Mouse (Mus musculus): ENCODE measurements around the gene BC030867. TPM values are rescaled to one million over a fixed set of nuclear protein-coding genes. Genes with fewer than 3 reads are reported as not detected.
"Not testable (repeated sequence)": the region's sequence is repeated elsewhere in the genome, so short reads cannot be mapped to it uniquely, and the experiment has no call there.

BC030867 gene
- polyA plus RNA-seq, 1 experiment from 2014 or later = 13.5 TPM

- ATAC-seq = no peak; the same call in 1 of the 2 replicates
- no peak overlapping the region for H3K4me2 ChIP-seq (replicated peaks)
Measured at GRCm38 (mm10) chr11:102266631-102267355, 18.1 kb downstream of the BC030867 start.

GRCm38 (mm10) chr11:102267480-102267879 lies 18.8 kb downstream of the BC030867 start:
- Histone ChIP-seq H3K36me3 (no peaks in the 10 kb centered on the region), H3K27ac (no peak overlapping the region), H3K9me3 (no peaks in the 10 kb centered on the region), H3K4me1 (replicated peaks) (peaks cover 3% of the 10 kb centered on the region; the same call in 1 of the 2 replicates), H3K27me3 (replicated peaks) (no peaks in the 10 kb centered on the region), H3K4me2 (replicated peaks) (no peak overlapping the region), H3K9ac (no peak overlapping the region; the same call in 1 of the 2 replicates), H3K4me3 (replicated peaks) (no peak overlapping the region)
- peak; percentile 81 for ATAC-seq
- WGBS = 6% methylated on average over 11 of the region's 11 CpGs

More at GRCm38 (mm10) chr11:102266631-102267355, 18.1 kb downstream of the BC030867 start:
- Histone ChIP-seq H3K27me3 (replicated peaks) (no peaks in the 10 kb centered on the region), H3K9ac (no peak overlapping the region), H3K4me3 (replicated peaks) (no peak overlapping the region), H3K27ac (no peak overlapping the region), H3K4me1 (replicated peaks) (peaks cover 3% of the 10 kb centered on the region; the same call in 1 of the 2 replicates), H3K9me3 (no peaks in the 10 kb centered on the region), H3K36me3 (no peaks in the 10 kb centered on the region)
- 82% methylated on average over 8 of the region's 8 CpGs for WGBS

- H3K27me3 ChIP-seq (replicated peaks) = no peaks in the 10 kb centered on the region
- no peak within 1 kb of the TSS for H3K27ac ChIP-seq
- no peaks in the 10 kb centered on the region for H3K36me3 ChIP-seq
- ATAC-seq = no peak
- WGBS = 84% methylated on average over 12 of the region's 12 CpGs
- no peak within 1 kb of the TSS for H3K4me3 ChIP-seq (replicated peaks)
- H3K9ac ChIP-seq = no peak within 1 kb of the TSS; the same call in 1 of the 2 replicates
- H3K9me3 ChIP-seq = no peaks in the 10 kb centered on the region
- H3K4me1 ChIP-seq (replicated peaks) = peaks cover 3% of the 10 kb centered on the region; the same call in 1 of the 2 replicates
- no peak within 1 kb of the TSS for H3K4me2 ChIP-seq (replicated peaks)
Measured at GRCm38 (mm10) chr11:102268520-102269244, 20.0 kb downstream of the BC030867 start, which contains the start of gene Asb16. Gene Asb16 (plus strand): TSS chr11:102268743.

- peak overlapping the region; percentile 78 for H3K4me2 ChIP-seq (replicated peaks)
Measured at GRCm38 (mm10) chr11:102276411-102276915, 27.8 kb downstream of the BC030867 start.

GRCm38 (mm10) chr11:102277754-102278153 lies 29.1 kb downstream of the BC030867 start:
- H3K27me3 ChIP-seq (replicated peaks) = no peaks in the 10 kb centered on the region
- H3K27ac ChIP-seq = no peak overlapping the region
- H3K4me3 ChIP-seq (replicated peaks) = no peak overlapping the region
- H3K9ac ChIP-seq = no peak overlapping the region
- ATAC-seq = no peak
- H3K4me1 ChIP-seq (replicated peaks) = 0 out of 2 replicates have a peak, but pooled peaks cover 2% of the 10 kb centered on the region
- WGBS = 78% methylated on average over 9 of the region's 12 CpGs
- H3K4me2 ChIP-seq (replicated peaks) = no peak overlapping the region
- H3K36me3 ChIP-seq = no peaks in the 10 kb centered on the region
- no peaks in the 10 kb centered on the region for H3K9me3 ChIP-seq

More at GRCm38 (mm10) chr11:102276411-102276915, 27.8 kb downstream of the BC030867 start:
- Histone ChIP-seq H3K9ac (peak overlapping the region; percentile 55), H3K4me1 (replicated peaks) (0 out of 2 replicates have a peak, but pooled peaks cover 2% of the 10 kb centered on the region), H3K27me3 (replicated peaks) (no peaks in the 10 kb centered on the region), H3K36me3 (no peaks in the 10 kb centered on the region), H3K9me3 (no peaks in the 10 kb centered on the region), H3K4me3 (replicated peaks) (peak overlapping the region; percentile 31), H3K27ac (no peak overlapping the region)
- ATAC-seq = peak; percentile 83
- 1% methylated on average over 33 of the region's 33 CpGs for WGBS

- no peak overlapping the region for H3K4me2 ChIP-seq (replicated peaks)
- no peak overlapping the region for H3K9ac ChIP-seq
- no peaks in the 10 kb centered on the region for H3K9me3 ChIP-seq
- WGBS = 93% methylated on average over 3 of the region's 3 CpGs
- no peak overlapping the region for H3K4me3 ChIP-seq (replicated peaks)
- no peak overlapping the region for H3K27ac ChIP-seq
- H3K27me3 ChIP-seq (replicated peaks) = no peaks in the 10 kb centered on the region
- H3K4me1 ChIP-seq (replicated peaks) = 0 out of 2 replicates have a peak, but pooled peaks cover 2% of the 10 kb centered on the region
- no peaks in the 10 kb centered on the region for H3K36me3 ChIP-seq
- no peak for ATAC-seq
Measured at GRCm38 (mm10) chr11:102279595-102279994, 30.9 kb downstream of the BC030867 start.

- H3K4me2 ChIP-seq (replicated peaks); H3K9ac ChIP-seq; H3K4me3 ChIP-seq (replicated peaks); H3K27me3 ChIP-seq (replicated peaks); ATAC-seq; H3K36me3 ChIP-seq; H3K4me1 ChIP-seq (replicated peaks); H3K9me3 ChIP-seq; H3K27ac ChIP-seq: not testable (repeated sequence)
- 69% methylated on average over 6 of the region's 6 CpGs for WGBS
Measured at GRCm38 (mm10) chr11:102280267-102280666, 31.6 kb downstream of the BC030867 start.

- no peaks in the 10 kb centered on the region for H3K27me3 ChIP-seq (replicated peaks)
- 0 out of 2 replicates have a peak overlapping the region, but pooled peaks have one; percentile 79 for H3K4me3 ChIP-seq (replicated peaks)
- H3K9me3 ChIP-seq = no peaks in the 10 kb centered on the region
- 83% methylated on average over 6 of the region's 6 CpGs for WGBS
- H3K9ac ChIP-seq = no peak overlapping the region; the same call in 1 of the 2 replicates
- H3K4me1 ChIP-seq (replicated peaks) = peaks cover 6% of the 10 kb centered on the region; the same call in 1 of the 2 replicates
- ATAC-seq = peak; percentile 24; the same call in 1 of the 2 replicates
- peaks cover 16% of the 10 kb centered on the region for H3K36me3 ChIP-seq
- H3K27ac ChIP-seq = peak overlapping the region; percentile 22; the same call in 1 of the 2 replicates
- H3K4me2 ChIP-seq (replicated peaks) = peak overlapping the region; percentile 78
Measured at GRCm38 (mm10) chr11:102283922-102284321, 35.2 kb downstream of the BC030867 start.

GRCm38 (mm10) chr11:102284501-102285094 lies 35.9 kb downstream of the BC030867 start, which contains the start of gene Tmub2:
Gene Tmub2 (plus strand): TSS chr11:102284931.
- no peaks in the 10 kb centered on the region for H3K9me3 ChIP-seq
- H3K36me3 ChIP-seq = peaks cover 17% of the 10 kb centered on the region
- H3K27ac ChIP-seq = peak within 1 kb of the TSS; percentile 75
- H3K4me3 ChIP-seq (replicated peaks) = peak within 1 kb of the TSS; percentile 79
- peak within 1 kb of the TSS; percentile 78 for H3K4me2 ChIP-seq (replicated peaks)
- H3K27me3 ChIP-seq (replicated peaks) = no peaks in the 10 kb centered on the region
- peak; percentile 95 for ATAC-seq
- H3K4me1 ChIP-seq (replicated peaks) = peaks cover 6% of the 10 kb centered on the region; the same call in 1 of the 2 replicates
- WGBS = under 1% methylated on average over 32 of the region's 32 CpGs
- H3K9ac ChIP-seq = peak within 1 kb of the TSS; percentile 83

GRCm38 (mm10) chr11:102285095-102285834 lies 36.6 kb downstream of the BC030867 start:
- peak overlapping the region; percentile 79 for H3K4me3 ChIP-seq (replicated peaks)
- peak; percentile 76 for ATAC-seq
- no peaks in the 10 kb centered on the region for H3K9me3 ChIP-seq
- H3K27ac ChIP-seq = peak overlapping the region; percentile 75
- peak overlapping the region; percentile 78 for H3K4me2 ChIP-seq (replicated peaks)
- peak overlapping the region; percentile 83 for H3K9ac ChIP-seq
- no peaks in the 10 kb centered on the region for H3K27me3 ChIP-seq (replicated peaks)
- WGBS = 2% methylated on average over 31 of the region's 31 CpGs
- H3K36me3 ChIP-seq = peaks cover 20% of the 10 kb centered on the region
- H3K4me1 ChIP-seq (replicated peaks) = peaks cover 6% of the 10 kb centered on the region; the same call in 1 of the 2 replicates

- Histone ChIP-seq H3K4me2 (replicated peaks) (no peak overlapping the region), H3K27ac (no peak overlapping the region), H3K4me3 (replicated peaks) (no peak overlapping the region), H3K36me3 (peaks cover 35% of the 10 kb centered on the region), H3K9me3 (no peaks in the 10 kb centered on the region), H3K9ac (no peak overlapping the region), H3K27me3 (replicated peaks) (no peaks in the 10 kb centered on the region), H3K4me1 (replicated peaks) (peaks cover 6% of the 10 kb centered on the region; the same call in 1 of the 2 replicates)
- ATAC-seq = no peak
- WGBS = 91% methylated on average over 8 of the region's 8 CpGs
Measured at GRCm38 (mm10) chr11:102287485-102287884, 38.8 kb downstream of the BC030867 start.

Measured in intestine, embryonic 15.5 days (tissue).